Mouse (Mus musculus): ENCODE results near the gene Spata7. TPM values are rescaled to one million over a fixed set of nuclear protein-coding genes. Genes with fewer than 3 reads are reported as not detected.

Gene Spata7
- polyA plus RNA-seq, 1 experiment = 4.1 TPM

DNA sequence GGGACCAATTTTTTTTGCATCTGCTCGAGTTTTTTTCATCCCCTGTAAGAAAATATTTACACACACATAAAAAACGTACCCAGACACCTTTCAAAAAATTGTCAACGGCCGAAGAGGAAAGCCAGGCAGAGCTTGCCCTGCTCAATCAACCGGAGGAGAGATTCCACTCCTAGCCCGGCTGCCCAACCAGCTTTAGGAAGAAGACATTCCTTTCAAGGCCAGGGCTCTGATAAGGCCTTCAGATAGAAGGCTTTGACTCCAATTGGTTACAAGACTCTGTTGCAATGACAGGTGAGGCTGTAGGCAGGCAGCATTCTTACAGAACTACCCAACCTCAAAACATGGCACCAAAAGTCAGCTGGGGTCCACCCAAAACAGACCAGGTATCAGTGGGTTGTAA is 55.6 kb downstream of the Spata7 start:
- 60% methylated on average over 6 of the region's 6 CpGs for WGBS
- no peak for DNase-seq
- no peak overlapping the region for H3K4me3 ChIP-seq (replicated peaks; ENCODE audit: extremely low read depth, low read depth, low read length)
- TF ChIP-seq CTCF (IDR thresholded peaks at IDR 0.05; ENCODE audit: insufficient read depth, low read length) = no peak
- no peak for TF ChIP-seq POLR2A (IDR thresholded peaks at IDR 0.05; ENCODE audit: borderline replicate concordance, extremely low read depth, low read depth, low read length)
- H3K4me1 ChIP-seq (ENCODE audit: control insufficient read depth, insufficient read depth, low read length) = no peaks in the 10 kb centered on the region

DNA sequence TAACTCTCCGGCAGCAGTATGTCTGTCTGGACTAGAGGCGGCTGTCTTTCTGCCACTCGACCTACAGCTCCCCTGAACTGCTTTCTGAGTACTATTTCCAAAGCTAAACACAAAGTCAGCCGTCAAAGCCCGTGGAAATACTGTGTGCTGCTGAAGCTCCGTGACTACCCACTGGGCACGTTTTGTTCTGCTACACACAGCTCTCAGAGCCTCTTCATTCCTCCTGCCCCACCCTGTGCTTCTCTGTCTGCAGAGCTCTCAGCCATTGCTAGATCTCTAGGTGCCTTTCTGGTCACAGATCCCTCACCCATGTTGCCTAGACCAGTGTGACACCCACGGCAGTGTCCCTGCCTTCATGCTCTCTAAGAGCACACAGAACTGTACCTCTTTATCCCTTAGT is 62.3 kb downstream of the Spata7 start:
- TF ChIP-seq CTCF (IDR thresholded peaks at IDR 0.05; ENCODE audit: insufficient read depth, low read length) (no peak), POLR2A (IDR thresholded peaks at IDR 0.05; ENCODE audit: borderline replicate concordance, extremely low read depth, low read depth, low read length) (no peak)
- H3K4me3 ChIP-seq (replicated peaks; ENCODE audit: extremely low read depth, low read depth, low read length) = no peak overlapping the region
- 83% methylated on average over 8 of the region's 8 CpGs for WGBS
- DNase-seq = no peak
- H3K4me1 ChIP-seq (ENCODE audit: control insufficient read depth, insufficient read depth, low read length) = no peaks in the 10 kb centered on the region

DNA sequence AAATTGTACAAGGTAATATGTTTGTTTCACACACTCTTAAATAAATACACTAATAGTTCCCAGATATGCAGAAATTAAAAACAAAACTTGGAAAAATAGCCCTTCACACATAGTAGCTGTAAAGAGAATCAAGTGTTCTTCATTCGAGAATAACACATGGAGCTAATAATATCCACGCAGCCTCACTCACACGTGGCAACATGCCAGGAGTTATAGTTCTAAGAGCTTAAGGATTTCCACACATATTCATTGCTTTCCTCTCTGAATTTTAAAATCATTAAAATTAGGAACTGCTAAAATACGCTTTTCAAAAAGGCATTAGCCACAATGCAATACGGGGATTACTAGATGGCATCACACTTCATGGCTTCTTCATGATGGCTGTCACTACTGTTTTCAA is 69.2 kb downstream of the Spata7 start:
- H3K4me1 ChIP-seq (ENCODE audit: control insufficient read depth, insufficient read depth, low read length) = no peaks in the 10 kb centered on the region
- no peak for DNase-seq
- no peak overlapping the region for H3K4me3 ChIP-seq (replicated peaks; ENCODE audit: extremely low read depth, low read depth, low read length)
- TF ChIP-seq POLR2A (IDR thresholded peaks at IDR 0.05; ENCODE audit: borderline replicate concordance, extremely low read depth, low read depth, low read length) (no peak), CTCF (IDR thresholded peaks at IDR 0.05; ENCODE audit: insufficient read depth, low read length) (no peak)
- WGBS = 61% methylated on average over 5 of the region's 5 CpGs

DNA sequence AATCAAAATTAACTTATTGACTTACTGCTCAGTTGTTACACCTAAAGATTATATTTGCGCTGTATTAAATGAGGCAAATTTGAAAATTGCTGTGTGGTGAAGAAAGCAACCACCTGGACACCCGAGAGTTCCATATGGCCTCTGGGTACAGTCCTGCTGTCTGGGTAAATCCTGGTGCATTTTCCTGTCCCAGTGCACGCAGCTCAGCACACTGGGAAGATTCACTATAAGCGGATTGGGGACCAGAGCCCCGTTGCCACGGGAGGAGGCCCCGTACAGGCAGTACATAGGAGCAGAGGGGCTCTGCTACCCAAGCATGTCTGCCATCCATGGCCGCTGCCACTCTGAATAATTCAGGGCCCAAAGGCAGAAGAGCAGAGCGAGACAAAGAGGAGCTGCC is 73.6 kb downstream of the Spata7 start:
- WGBS = 97% methylated on average over 9 of the region's 9 CpGs
- TF ChIP-seq POLR2A (IDR thresholded peaks at IDR 0.05; ENCODE audit: borderline replicate concordance, extremely low read depth, low read depth, low read length) (no peak), CTCF (IDR thresholded peaks at IDR 0.05; ENCODE audit: insufficient read depth, low read length) (no peak)

DNA sequence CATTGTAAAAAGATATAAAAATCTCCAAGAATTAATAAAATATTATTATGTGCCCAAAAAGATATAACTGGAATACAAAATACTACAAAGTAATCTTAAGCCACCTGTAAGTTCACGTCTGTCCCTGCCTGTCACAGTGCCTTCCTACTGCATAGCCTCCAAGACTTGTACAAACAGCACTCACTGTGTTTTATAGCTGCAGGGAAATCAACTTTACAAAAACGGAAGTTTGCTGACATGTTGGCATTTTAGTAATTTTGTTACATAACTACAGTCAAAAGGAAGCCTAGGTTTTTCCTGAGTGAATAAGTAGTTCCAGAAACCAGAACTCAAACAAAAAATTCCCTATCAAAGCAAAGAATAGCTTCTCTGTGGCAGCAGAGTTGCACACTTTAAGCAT is 75.6 kb downstream of the Spata7 start:
- Histone ChIP-seq H3K4me1 (ENCODE audit: control insufficient read depth, insufficient read depth, low read length) (no peaks in the 10 kb centered on the region), H3K4me3 (replicated peaks; ENCODE audit: extremely low read depth, low read depth, low read length) (no peak overlapping the region)
- WGBS = 69% methylated on average over 2 of the region's 2 CpGs
- DNase-seq = no peak
- TF ChIP-seq POLR2A (IDR thresholded peaks at IDR 0.05; ENCODE audit: borderline replicate concordance, extremely low read depth, low read depth, low read length) (no peak), CTCF (IDR thresholded peaks at IDR 0.05; ENCODE audit: insufficient read depth, low read length) (no peak)

More for the DNA sequence above, 73.6 kb downstream of the Spata7 start:
- no peak for DNase-seq
- Histone ChIP-seq H3K4me1 (ENCODE audit: control insufficient read depth, insufficient read depth, low read length) (no peaks in the 10 kb centered on the region), H3K4me3 (replicated peaks; ENCODE audit: extremely low read depth, low read depth, low read length) (no peak overlapping the region)

DNA sequence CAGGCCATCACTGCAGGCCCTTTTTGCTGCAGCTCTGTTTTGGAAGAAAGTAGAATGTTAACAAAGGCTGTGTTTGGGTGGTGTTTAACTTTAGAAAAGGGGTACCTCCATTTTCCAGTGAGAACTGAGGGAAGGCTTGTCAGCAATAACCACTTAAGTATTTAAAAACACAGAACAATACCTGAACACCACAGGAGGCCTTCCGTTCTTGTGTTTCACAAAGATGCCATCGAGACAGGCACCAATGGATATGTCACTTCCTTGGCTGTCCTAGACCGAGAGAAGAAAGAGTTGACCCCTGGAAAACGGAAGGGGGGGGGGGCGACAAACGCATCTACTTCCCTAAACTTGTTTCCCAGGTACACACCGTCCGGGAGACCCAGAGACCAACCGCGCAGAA is 76.0 kb downstream of the Spata7 start:
- TF ChIP-seq CTCF (IDR thresholded peaks at IDR 0.05; ENCODE audit: insufficient read depth, low read length) (no peak), POLR2A (IDR thresholded peaks at IDR 0.05; ENCODE audit: borderline replicate concordance, extremely low read depth, low read depth, low read length) (no peak)
- WGBS = 81% methylated on average over 10 of the region's 10 CpGs
- H3K4me1 ChIP-seq (ENCODE audit: control insufficient read depth, insufficient read depth, low read length) = no peaks in the 10 kb centered on the region
- H3K4me3 ChIP-seq (replicated peaks; ENCODE audit: extremely low read depth, low read depth, low read length) = no peak overlapping the region
- no peak for DNase-seq

DNA sequence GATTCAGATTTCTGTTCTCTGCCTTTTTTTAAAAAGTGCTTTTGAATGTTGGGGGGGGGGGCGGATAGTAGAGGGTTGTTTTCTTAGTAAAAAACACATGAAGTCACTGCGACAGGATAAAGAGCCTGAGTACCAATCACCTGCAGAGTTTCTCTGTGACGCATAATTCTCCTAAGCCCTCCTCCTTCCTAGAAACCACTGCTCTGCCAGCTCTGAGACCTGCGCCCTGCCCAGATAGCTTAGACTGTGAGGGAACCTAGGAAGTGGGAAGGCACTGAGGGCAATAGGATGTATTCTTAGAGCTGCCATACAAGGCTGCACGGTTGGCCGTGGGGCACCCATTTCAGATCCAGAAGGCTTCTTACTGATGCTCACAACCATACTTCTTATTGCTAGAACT is 84.9 kb downstream of the Spata7 start:
- TF ChIP-seq CTCF (IDR thresholded peaks at IDR 0.05; ENCODE audit: insufficient read depth, low read length) (no peak), POLR2A (IDR thresholded peaks at IDR 0.05; ENCODE audit: borderline replicate concordance, extremely low read depth, low read depth, low read length) (peak; percentile 25; the same call in 1 of the 2 replicates)
- Histone ChIP-seq H3K4me3 (replicated peaks; ENCODE audit: extremely low read depth, low read depth, low read length) (no peak overlapping the region), H3K4me1 (ENCODE audit: control insufficient read depth, insufficient read depth, low read length) (peaks cover 6% of the 10 kb centered on the region; the same call in 1 of the 2 replicates)
- 66% methylated on average over 6 of the region's 6 CpGs for WGBS
- peak; percentile 26 for DNase-seq

DNA sequence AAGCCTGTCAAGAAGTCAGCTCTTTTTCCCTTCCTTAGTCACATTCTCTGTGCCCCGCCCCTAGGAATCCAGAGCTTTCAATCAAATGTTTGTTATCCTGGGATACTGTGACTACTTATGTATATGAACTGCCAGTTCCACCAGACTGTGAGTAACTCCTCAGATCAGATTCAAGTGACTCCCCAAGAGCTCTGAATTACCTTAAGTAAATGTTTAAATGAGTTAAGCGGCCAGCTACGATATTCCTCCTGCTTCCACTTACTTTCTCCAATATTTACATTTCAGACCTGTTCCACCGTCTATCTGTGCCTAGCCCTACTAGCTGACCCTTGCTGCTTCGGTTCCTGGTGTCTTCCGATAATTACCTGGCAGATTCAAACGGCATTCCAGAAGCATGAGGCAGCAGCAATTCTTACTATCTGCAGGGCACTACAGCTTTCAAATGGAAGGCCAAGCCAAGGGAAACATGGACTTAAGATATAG is 85.7 kb downstream of the Spata7 start:
- no peak overlapping the region for H3K4me3 ChIP-seq (replicated peaks; ENCODE audit: extremely low read depth, low read depth, low read length)
- peak; percentile 50 for DNase-seq
- TF ChIP-seq POLR2A (IDR thresholded peaks at IDR 0.05; ENCODE audit: borderline replicate concordance, extremely low read depth, low read depth, low read length) (no peak), CTCF (IDR thresholded peaks at IDR 0.05; ENCODE audit: insufficient read depth, low read length) (no peak)
- peaks cover 6% of the 10 kb centered on the region; the same call in 1 of the 2 replicates for H3K4me1 ChIP-seq (ENCODE audit: control insufficient read depth, insufficient read depth, low read length)
- WGBS = 40% methylated on average over 7 of the region's 7 CpGs

DNA sequence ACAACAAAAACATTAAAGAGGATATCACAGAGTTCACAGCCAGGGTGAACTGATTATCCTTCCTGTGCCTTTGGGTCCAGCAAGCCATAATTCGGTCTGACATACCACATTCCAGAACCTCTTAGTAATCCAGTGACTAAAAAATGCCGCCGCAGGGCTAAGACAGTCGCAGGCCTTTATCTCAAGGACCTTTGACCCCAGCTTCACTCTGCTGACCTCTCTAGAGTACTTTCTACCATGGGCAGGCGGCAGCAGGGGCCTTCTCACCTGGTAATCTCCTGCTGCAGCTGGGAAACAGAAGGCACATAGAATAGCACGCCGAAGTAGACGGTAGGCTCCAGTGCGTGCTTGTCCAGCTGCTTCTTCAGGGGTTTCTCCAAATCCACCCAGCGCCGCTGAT is 86.8 kb downstream of the Spata7 start:
- Histone ChIP-seq H3K4me1 (ENCODE audit: control insufficient read depth, insufficient read depth, low read length) (peaks cover 6% of the 10 kb centered on the region; the same call in 1 of the 2 replicates), H3K4me3 (replicated peaks; ENCODE audit: extremely low read depth, low read depth, low read length) (no peak overlapping the region)
- no peak for TF ChIP-seq CTCF (IDR thresholded peaks at IDR 0.05; ENCODE audit: insufficient read depth, low read length)
- no peak for TF ChIP-seq POLR2A (IDR thresholded peaks at IDR 0.05; ENCODE audit: borderline replicate concordance, extremely low read depth, low read depth, low read length)
- DNase-seq = peak; percentile 35
- WGBS = 41% methylated on average over 11 of the region's 11 CpGs

DNA sequence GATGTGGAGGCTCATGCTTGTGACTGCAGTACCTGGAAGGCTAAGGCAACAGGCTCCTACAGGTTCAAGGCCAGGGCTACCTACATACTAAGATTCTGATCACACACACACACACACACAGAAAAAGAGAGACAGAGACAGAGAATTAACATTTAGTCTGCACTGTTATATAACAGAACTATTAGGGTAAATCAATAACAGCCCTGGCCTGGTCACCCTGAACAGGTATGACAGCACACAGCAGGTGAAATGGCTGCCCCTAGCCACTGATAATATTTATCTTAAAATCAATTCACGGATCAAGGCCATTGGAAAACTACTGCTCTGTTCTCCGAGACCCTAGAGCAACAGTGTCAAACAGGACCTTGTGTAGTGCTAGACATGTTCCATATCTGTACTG is 88.2 kb downstream of the Spata7 start:
- no peak for DNase-seq
- TF ChIP-seq CTCF (IDR thresholded peaks at IDR 0.05; ENCODE audit: insufficient read depth, low read length) (no peak), POLR2A (IDR thresholded peaks at IDR 0.05; ENCODE audit: borderline replicate concordance, extremely low read depth, low read depth, low read length) (no peak)
- WGBS = 85% methylated on average over 2 of the region's 2 CpGs
- Histone ChIP-seq H3K4me3 (replicated peaks; ENCODE audit: extremely low read depth, low read depth, low read length) (no peak overlapping the region), H3K4me1 (ENCODE audit: control insufficient read depth, insufficient read depth, low read length) (peaks cover 8% of the 10 kb centered on the region; the same call in 1 of the 2 replicates)

Other genes starting within 250 kb of the Spata7 start
- gene Kcnk10, start 49.8 kb upstream of the Spata7 start, polyA plus RNA-seq (2012; rRNA removed) = 0.01 and 0.08 TPM in 2 replicates
- gene Ptpn21, start 109.2 kb downstream of the Spata7 start, polyA plus RNA-seq (2012; rRNA removed) = 29.0 and 38.6 TPM in 2 replicates
- gene Zc3h14, start 118.8 kb downstream of the Spata7 start, polyA plus RNA-seq (2012; rRNA removed) = 34.5 and 48.0 TPM in 2 replicates